Mouse (Mus musculus) E14TG2a.4 (cell line): Measurements from ENCODE around the gene Mmadhc.
A peak's percentile ranks its signal among the peaks of the same experiment; 100 is the strongest.

Experiments used
- CTCF ChIP-seq: conservative IDR thresholded peaks from 2 replicates; pipeline ENCODE4 v1.5.1; 2014; ENCODE audit warnings: low read length
- POU5F1 ChIP-seq: IDR thresholded peaks from 2 replicates; pipeline ENCODE4 v1.6.1; 2014; ENCODE audit warnings: low read length, borderline replicate concordance

DNA sequence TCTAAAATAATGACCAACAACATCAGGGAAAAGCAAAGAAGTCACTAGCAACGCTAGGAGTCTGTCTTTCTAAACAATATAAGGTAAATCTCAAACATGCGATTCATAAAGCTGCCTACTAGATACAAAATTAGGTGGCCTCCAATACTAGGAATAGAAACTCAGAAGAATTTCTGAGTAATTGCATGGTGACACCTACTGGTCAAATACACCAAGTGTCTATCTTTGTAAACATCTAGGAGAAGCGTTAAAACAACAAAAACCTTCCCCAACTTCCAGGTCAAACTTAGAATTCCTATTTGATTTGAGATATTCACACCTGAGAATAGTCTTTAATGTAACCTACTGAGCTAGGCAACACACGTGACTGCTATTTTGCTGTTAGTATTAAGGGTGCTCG, 24.4 kb downstream of the Mmadhc start:
- TF ChIP-seq CTCF (peak; percentile 39), POU5F1 (no peak)
